Mouse (Mus musculus) ovary, postnatal 14 days (tissue): ENCODE measurements around the gene Cnot4.
"Not testable (repeated sequence)": the region's sequence is repeated elsewhere in the genome, so short reads cannot be mapped to it uniquely, and the experiment has no call there.

Experiments
- DNase-seq: peaks from one replicate; pipeline ENCODE4 v3.0.0; 2022; ENCODE audit warnings: low spot score

Cnot4 gene

GRCm38 (mm10) chr6:35133579-35134488 lies at the start of gene Cnot4:
Gene Cnot4, minus strand, starts transcription at chr6:35133724.
- DNase-seq: peak; percentile 96

DNA sequence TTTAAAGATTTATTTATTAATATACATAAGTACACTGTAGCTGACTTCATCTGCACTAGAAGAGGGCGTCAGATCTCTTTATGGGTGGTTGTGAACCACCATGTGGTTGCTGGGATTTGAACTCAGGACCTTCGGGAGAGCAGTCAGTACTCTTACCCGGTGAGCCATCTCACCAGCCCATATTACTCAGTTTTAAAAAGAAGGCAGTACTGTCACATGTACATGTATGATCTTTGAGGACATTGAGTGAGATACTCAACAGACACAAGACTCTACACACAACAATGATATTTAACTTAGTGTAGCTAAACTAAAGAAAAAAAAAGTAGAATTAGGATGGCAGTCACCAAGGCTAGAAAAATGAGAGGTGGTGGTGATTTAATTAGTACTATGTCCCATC lies 45.8 kb upstream of the Cnot4 start:
- not testable (repeated sequence) for DNase-seq

DNA sequence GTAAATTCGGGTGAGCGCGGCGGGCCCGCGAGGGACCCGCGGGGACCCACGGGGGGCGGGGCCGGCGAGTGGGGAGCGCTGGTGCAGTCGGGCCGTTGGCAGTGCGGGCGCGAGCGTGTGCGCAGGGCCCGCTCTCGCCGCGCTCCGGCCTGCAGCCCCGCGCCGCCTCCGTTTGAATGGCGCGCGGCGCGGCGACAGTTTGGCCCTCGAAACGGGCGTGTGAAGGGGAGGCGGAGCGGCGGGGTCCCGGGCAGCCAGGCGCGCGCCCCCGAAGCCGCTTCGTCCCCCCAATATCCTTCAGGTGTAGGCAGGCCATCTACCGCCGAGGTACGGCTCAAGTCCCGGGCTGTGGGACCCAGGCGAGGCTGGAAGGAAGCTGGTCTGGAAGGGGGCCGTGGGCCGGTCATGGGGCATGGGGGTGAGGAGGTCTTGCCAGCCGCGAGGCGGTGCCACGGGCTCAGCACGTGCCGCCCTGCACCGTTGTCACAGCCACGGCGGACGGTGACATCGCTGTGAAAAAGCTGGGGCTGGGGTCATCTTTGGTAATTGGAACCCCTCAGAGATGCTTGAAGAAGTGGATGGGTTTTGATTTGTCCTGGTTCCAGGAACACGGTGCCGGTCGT lies 44.2 kb upstream of the Cnot4 start:
- peak; percentile 23 for DNase-seq

DNA sequence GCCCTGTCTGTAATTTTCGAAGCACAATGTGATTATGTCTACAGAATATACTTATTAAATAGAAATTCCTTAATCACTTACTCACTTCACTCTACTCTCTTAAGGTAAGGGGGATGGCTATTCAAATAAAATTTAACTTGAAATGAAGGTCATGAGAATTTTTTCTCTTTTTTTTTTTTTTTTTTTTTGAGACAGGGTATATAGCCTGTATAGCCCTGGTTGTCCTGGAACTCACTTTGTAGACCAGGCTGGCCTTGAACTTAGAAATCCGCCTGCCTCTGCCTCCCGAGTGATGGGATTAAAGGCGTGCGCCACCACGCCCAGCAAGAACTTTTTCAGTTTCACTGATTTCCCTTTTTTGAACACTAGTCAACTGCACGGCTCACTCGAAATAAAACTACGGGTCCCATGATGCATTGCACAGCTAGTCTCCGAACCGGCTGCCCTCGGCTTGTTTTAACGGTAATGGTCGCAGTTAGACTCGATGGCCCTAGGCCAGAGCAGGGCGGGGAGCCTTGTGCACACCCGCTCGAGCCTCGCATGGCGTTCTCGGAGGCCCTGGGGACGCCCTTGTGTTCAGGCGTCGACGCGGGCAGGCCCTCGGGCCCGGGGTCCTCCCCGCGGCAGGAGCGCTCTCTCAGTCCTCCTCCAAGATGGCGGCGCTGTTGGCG lies 43.6 kb upstream of the Cnot4 start, which contains the start of gene Nup205:
Gene Nup205 (plus strand): TSS at position 443 of the 671 bp plus-strand sequence.
- DNase-seq: peak; percentile 66

DNA sequence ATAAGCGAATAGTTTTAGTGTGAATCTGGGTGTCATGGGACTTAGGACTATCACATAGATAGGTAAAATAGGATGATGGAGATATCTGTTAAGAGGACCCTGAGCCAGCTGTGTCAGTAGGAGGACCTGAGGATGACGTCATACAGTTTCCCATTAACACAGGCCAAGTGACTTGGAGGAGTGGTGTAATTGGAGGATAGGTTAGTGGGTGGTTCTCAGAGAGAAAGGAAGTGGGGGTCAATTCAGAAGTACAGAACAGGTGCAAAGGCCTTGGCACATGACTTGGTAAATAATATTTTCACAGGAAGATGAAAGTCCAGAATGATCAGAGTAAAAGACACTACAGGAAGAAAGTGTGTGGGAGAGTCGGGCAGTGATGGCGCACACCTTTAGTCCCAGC lies 39.7 kb upstream of the Cnot4 start:
- no peak for DNase-seq

GRCm38 (mm10) chr6:35172028-35172427 lies 38.5 kb upstream of the Cnot4 start:
- not testable (repeated sequence) for DNase-seq

- no peak for DNase-seq
Observed at GRCm38 (mm10) chr6:35169250-35169649, 35.7 kb upstream of the Cnot4 start.

DNA sequence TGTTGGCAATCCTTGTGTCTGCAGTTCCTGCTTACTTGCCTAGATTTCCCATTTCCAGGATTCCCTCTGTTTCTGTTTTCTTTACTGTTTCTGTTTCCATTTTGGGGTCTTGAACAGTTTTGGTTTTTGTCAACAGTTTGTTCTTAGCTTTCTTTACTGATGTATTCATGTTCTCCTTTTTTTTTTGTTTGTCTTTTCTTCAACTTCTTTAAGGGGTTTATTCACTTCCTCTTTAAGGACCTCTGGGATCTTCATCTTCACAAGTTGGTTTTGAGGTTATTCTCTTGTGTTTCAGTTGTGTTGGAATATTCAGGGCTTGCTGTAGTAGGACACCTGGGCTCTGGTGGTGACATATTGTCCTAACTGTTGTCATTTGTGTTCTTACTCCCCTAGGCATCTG lies 21.0 kb upstream of the Cnot4 start:
- no peak for DNase-seq

- no peak for DNase-seq
Observed at GRCm38 (mm10) chr6:35147726-35148422, 14.3 kb upstream of the Cnot4 start.

- DNase-seq: no peak
Observed at GRCm38 (mm10) chr6:35145569-35145968, 12.0 kb upstream of the Cnot4 start.

DNA sequence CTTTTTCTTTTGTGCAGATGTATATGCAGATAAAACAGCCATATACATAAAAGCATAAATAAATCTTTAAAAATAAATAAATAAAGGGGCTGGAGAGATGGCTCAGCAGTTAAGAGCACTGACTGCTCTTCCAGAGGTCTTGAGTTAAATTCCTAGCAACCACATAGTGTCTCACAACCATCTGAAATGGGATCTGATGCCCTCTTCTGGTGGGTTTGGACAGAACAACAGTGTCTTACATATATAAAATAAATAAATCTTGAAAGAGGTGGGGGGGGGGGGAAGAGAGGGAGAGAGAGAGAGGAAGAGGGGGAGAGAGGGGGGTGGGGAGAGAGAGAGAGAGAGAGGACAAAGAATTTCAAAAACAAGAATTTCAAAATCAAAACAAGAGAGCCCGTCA lies 6.8 kb upstream of the Cnot4 start:
- no peak for DNase-seq

DNA sequence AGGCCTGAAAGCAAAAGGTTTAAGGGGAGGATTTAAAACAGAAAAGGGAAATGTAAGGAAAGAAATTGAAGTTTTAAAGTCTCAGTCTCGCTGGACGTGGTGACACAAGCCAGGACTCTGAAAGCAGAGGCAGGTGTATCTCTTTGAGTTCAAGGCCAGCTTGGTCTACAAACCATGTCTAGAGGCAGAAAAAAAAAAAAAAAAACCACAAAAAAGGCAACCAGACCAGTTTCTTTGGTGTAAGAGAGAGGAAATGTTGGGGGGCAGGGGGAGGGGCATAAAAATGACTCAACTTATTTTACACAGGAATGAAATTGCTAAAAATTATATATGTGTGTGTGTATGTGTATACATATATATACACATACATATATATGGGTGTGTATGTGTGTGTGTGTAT lies 1.3 kb upstream of the Cnot4 start:
- DNase-seq: no peak

DNA sequence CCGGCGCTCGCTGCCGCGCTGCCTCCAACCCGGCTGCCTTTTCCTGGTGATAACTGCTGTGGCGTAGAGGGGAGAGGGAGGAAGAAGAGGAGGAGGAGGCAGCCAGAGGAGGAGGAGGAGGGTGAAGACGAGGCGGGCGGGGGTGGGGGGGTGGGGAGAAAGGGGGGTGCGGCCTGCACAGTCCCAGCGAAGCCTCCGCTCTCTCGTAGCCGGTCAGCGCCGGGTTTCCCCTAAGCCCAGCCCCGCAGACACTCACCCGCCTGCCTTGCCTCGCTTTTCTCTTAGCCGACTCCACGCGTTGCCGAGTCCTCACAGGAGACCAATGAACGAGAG lies 312 bp downstream of the Cnot4 start:
- no peak for DNase-seq

GRCm38 (mm10) chr6:35132806-35133205 lies 718 bp downstream of the Cnot4 start:
- no peak for DNase-seq

DNA sequence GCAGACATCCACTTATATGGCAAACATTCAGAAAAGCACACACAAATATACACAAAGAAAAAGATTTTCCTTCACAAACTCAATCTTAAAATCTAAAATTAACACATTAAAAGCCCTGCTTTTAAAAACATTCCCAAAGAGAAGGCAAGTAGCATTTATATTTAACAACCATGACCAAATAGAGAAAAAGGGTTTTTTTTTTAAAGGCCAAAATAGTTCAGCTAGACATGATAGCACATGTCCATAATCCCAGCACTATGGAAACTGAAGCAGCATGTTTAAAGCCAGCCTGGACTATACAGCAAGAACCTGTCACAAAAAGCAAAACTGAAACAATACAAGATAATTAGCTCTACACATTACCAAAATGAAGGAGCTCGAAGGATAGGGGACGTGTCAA lies 11.0 kb downstream of the Cnot4 start:
- DNase-seq: no peak

- DNase-seq: no peak
Observed at GRCm38 (mm10) chr6:35121925-35122324, 11.6 kb downstream of the Cnot4 start.

DNA sequence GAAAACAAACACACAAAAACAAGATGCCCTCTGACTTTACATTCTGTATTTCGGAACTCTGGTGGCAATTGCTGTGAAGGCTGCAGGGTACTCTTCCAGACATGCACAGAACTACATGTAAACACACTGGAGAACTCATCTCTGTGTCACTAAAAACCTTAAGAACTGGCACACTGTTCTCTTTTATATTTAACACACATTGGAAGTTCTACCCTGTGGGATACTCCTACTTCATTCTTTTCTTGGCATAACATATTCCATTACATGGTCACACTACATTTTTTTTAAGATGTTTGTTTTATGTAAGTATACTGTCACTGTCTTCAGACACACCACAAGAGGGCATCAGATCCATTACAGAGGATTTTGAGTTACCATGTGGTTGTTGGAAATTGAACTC lies 31.1 kb downstream of the Cnot4 start:
- DNase-seq: no peak

DNA sequence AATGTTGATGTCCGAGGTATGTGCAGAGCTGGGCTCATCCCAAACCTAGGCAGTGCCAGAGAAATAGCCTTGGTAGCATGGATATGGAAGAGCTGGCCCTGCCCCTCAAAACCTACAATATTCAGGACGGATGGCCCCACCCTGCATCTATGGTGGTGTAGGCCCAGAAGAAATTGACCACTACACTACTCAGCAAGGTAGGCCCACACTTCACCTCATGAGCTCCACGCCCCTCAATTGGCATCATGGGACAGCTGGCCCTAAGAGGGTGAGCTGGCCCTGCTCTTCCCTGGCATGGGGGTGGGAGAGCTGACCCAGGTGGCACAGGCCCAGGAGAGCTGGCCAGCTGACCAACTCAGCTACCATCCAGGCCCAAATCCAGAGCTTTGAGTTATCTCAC lies 48.6 kb downstream of the Cnot4 start:
- no peak for DNase-seq

GRCm38 (mm10) chr6:35075148-35075547 lies 58.4 kb downstream of the Cnot4 start:
- no peak for DNase-seq

- DNase-seq: no peak
Observed at GRCm38 (mm10) chr6:35071261-35071660, 62.3 kb downstream of the Cnot4 start.

DNA sequence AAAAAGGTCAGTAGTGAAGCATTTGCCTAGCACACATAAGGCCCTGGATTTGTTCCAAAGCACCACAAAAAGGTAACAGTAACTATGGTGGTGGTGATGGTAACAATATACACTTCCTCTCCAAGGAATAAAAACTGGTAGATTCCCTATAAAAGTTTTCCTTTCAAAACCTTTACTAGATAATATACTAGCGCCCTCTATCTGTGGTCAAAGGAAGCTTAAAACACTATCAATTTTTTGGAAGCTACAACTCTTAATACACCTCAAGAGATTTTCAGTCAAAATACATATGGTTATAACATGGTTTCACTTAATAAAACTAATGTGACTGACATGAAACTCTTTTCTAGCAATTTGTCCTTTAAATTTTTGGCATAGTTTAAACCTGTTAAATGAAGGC lies 71.1 kb downstream of the Cnot4 start:
- DNase-seq: no peak

GRCm38 (mm10) chr6:35043127-35043526 lies 90.4 kb downstream of the Cnot4 start:
- DNase-seq: no peak
